Mouse (Mus musculus): ENCODE measurements around the gene Cdk2ap2. TPM values are rescaled to one million over a fixed set of nuclear protein-coding genes. Genes with fewer than 3 reads are reported as not detected.

The Cdk2ap2 gene
- polyA plus RNA-seq, 1 experiment, result 26.9 TPM

DNA sequence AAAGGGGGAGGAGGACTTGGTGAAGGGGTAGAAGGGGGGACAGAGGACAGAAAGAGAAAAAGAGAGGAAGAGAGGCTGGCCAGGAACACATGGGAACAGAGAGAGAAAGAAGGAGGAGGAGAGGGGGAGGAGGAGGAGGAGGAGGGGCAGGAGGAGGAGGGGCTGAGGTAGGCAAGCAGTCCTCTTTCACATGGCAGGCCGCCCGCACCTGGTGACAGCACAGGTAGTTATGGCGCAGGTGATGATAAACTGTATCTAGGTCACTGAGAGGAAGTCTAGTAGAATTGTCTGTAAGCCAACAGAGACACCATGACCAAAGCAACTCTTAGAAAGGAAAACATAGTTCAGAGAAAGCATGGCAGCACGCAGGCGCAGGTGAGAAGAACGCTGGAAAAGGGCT, 25.6 kb upstream of the Cdk2ap2 start:
- H3K9ac ChIP-seq (ENCODE audit: low read depth, poor library complexity, severe bottlenecking), result no peak overlapping the region
- H3K27ac ChIP-seq (ENCODE audit: insufficient read depth, low read length), result no peak overlapping the region
- H3K4me3 ChIP-seq (ENCODE audit: low read depth, low read length), result no peak overlapping the region
- no peak for TF ChIP-seq CTCF (IDR thresholded peaks at IDR 0.05; ENCODE audit: low read depth, low read length)
- TF ChIP-seq POLR2A (IDR thresholded peaks at IDR 0.05; ENCODE audit: insufficient read depth, low read length), result no peak
- TF ChIP-seq EP300 (IDR thresholded peaks at IDR 0.05; ENCODE audit: insufficient read depth, low read depth, low read length), result no peak
- H3K27me3 ChIP-seq (ENCODE audit: control insufficient read depth, insufficient read depth, low read length, poor library complexity, severe bottlenecking), result no peaks in the 10 kb centered on the region
- no peaks in the 10 kb centered on the region for H3K4me1 ChIP-seq (ENCODE audit: control insufficient read depth, insufficient read depth, low read length)
- 0 out of 2 replicates have a peak, but pooled peaks cover under 1% of the 10 kb centered on the region for H3K9me3 ChIP-seq (replicated peaks; ENCODE audit: control insufficient read depth, insufficient read depth, low read length, poor library complexity, severe bottlenecking)
- no peaks in the 10 kb centered on the region for H3K36me3 ChIP-seq (ENCODE audit: control insufficient read depth, insufficient read depth, low read length, poor library complexity, severe bottlenecking)

GRCm38 (mm10) chr19:4072706-4073424, 24.1 kb upstream of the Cdk2ap2 start:
- no peaks in the 10 kb centered on the region for H3K9me3 ChIP-seq (replicated peaks; ENCODE audit: control insufficient read depth, insufficient read depth, low read length, poor library complexity, severe bottlenecking)
- no peaks in the 10 kb centered on the region for H3K36me3 ChIP-seq (ENCODE audit: control insufficient read depth, insufficient read depth, low read length, poor library complexity, severe bottlenecking)
- H3K4me3 ChIP-seq (ENCODE audit: low read depth, low read length), result no peak overlapping the region
- H3K4me1 ChIP-seq (ENCODE audit: control insufficient read depth, insufficient read depth, low read length), result no peaks in the 10 kb centered on the region
- no peaks in the 10 kb centered on the region for H3K27me3 ChIP-seq (ENCODE audit: control insufficient read depth, insufficient read depth, low read length, poor library complexity, severe bottlenecking)
- no peak overlapping the region for H3K27ac ChIP-seq (ENCODE audit: insufficient read depth, low read length)
- no peak overlapping the region for H3K9ac ChIP-seq (ENCODE audit: low read depth, poor library complexity, severe bottlenecking)
- TF ChIP-seq POLR2A (IDR thresholded peaks at IDR 0.05; ENCODE audit: insufficient read depth, low read length) (no peak), EP300 (IDR thresholded peaks at IDR 0.05; ENCODE audit: insufficient read depth, low read depth, low read length) (no peak), CTCF (IDR thresholded peaks at IDR 0.05; ENCODE audit: low read depth, low read length) (no peak)

- TF ChIP-seq EP300 (IDR thresholded peaks at IDR 0.05; ENCODE audit: insufficient read depth, low read depth, low read length) (no peak), POLR2A (IDR thresholded peaks at IDR 0.05; ENCODE audit: insufficient read depth, low read length) (no peak), CTCF (IDR thresholded peaks at IDR 0.05; ENCODE audit: low read depth, low read length) (no peak)
- Histone ChIP-seq H3K9ac (ENCODE audit: low read depth, poor library complexity, severe bottlenecking) (no peak overlapping the region), H3K27me3 (ENCODE audit: control insufficient read depth, insufficient read depth, low read length, poor library complexity, severe bottlenecking) (no peaks in the 10 kb centered on the region), H3K4me1 (ENCODE audit: control insufficient read depth, insufficient read depth, low read length) (no peaks in the 10 kb centered on the region), H3K9me3 (replicated peaks; ENCODE audit: control insufficient read depth, insufficient read depth, low read length, poor library complexity, severe bottlenecking) (no peaks in the 10 kb centered on the region), H3K4me3 (ENCODE audit: low read depth, low read length) (no peak overlapping the region), H3K27ac (ENCODE audit: insufficient read depth, low read length) (no peak overlapping the region), H3K36me3 (ENCODE audit: control insufficient read depth, insufficient read depth, low read length, poor library complexity, severe bottlenecking) (no peaks in the 10 kb centered on the region)
These were observed 21.5 kb upstream of the Cdk2ap2 start for GRCm38 (mm10) chr19:4075531-4075930.

DNA sequence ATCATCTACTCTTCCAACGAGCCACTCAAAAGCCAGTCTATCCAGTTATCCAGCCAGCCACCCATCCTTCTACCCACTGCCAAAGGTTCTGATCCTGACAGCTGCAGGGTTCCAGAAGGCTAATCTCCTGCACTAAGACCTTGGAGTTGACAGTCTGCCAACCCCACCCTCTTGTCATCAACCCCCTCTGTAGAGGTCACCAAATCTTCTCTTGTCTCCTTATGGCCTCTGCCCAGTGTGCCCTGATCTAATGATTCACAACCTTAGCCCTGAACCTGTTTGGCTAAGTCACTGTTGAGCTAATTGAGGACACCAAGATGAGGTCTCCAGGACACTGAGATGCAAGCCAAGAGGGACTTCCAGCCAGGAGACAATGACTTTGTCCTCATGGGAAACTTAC, 17.4 kb upstream of the Cdk2ap2 start:
- Histone ChIP-seq H3K9me3 (replicated peaks; ENCODE audit: control insufficient read depth, insufficient read depth, low read length, poor library complexity, severe bottlenecking) (no peaks in the 10 kb centered on the region), H3K9ac (ENCODE audit: low read depth, poor library complexity, severe bottlenecking) (no peak overlapping the region), H3K27ac (ENCODE audit: insufficient read depth, low read length) (no peak overlapping the region), H3K27me3 (ENCODE audit: control insufficient read depth, insufficient read depth, low read length, poor library complexity, severe bottlenecking) (no peaks in the 10 kb centered on the region), H3K36me3 (ENCODE audit: control insufficient read depth, insufficient read depth, low read length, poor library complexity, severe bottlenecking) (no peaks in the 10 kb centered on the region), H3K4me1 (ENCODE audit: control insufficient read depth, insufficient read depth, low read length) (no peaks in the 10 kb centered on the region), H3K4me3 (ENCODE audit: low read depth, low read length) (no peak overlapping the region)
- no peak for TF ChIP-seq EP300 (IDR thresholded peaks at IDR 0.05; ENCODE audit: insufficient read depth, low read depth, low read length)
- no peak for TF ChIP-seq POLR2A (IDR thresholded peaks at IDR 0.05; ENCODE audit: insufficient read depth, low read length)
- TF ChIP-seq CTCF (IDR thresholded peaks at IDR 0.05; ENCODE audit: low read depth, low read length), result no peak

GRCm38 (mm10) chr19:4080511-4081009, 16.4 kb upstream of the Cdk2ap2 start:
- H3K27ac ChIP-seq (ENCODE audit: insufficient read depth, low read length), result no peak overlapping the region
- H3K4me1 ChIP-seq (ENCODE audit: control insufficient read depth, insufficient read depth, low read length), result no peaks in the 10 kb centered on the region
- H3K27me3 ChIP-seq (ENCODE audit: control insufficient read depth, insufficient read depth, low read length, poor library complexity, severe bottlenecking), result no peaks in the 10 kb centered on the region
- no peaks in the 10 kb centered on the region for H3K36me3 ChIP-seq (ENCODE audit: control insufficient read depth, insufficient read depth, low read length, poor library complexity, severe bottlenecking)
- no peak overlapping the region for H3K4me3 ChIP-seq (ENCODE audit: low read depth, low read length)
- no peak for TF ChIP-seq EP300 (IDR thresholded peaks at IDR 0.05; ENCODE audit: insufficient read depth, low read depth, low read length)
- TF ChIP-seq CTCF (IDR thresholded peaks at IDR 0.05; ENCODE audit: low read depth, low read length), result no peak
- no peak for TF ChIP-seq POLR2A (IDR thresholded peaks at IDR 0.05; ENCODE audit: insufficient read depth, low read length)
- no peaks in the 10 kb centered on the region for H3K9me3 ChIP-seq (replicated peaks; ENCODE audit: control insufficient read depth, insufficient read depth, low read length, poor library complexity, severe bottlenecking)
- H3K9ac ChIP-seq (ENCODE audit: low read depth, poor library complexity, severe bottlenecking), result no peak overlapping the region

GRCm38 (mm10) chr19:4081394-4081793, 15.6 kb upstream of the Cdk2ap2 start, which contains the start of gene Cabp2:
Cabp2 (plus strand) TSS chr19:4081578.
- Histone ChIP-seq H3K36me3 (ENCODE audit: control insufficient read depth, insufficient read depth, low read length, poor library complexity, severe bottlenecking) (no peaks in the 10 kb centered on the region), H3K27ac (ENCODE audit: insufficient read depth, low read length) (no peak within 1 kb of the TSS), H3K4me3 (ENCODE audit: low read depth, low read length) (no peak within 1 kb of the TSS), H3K27me3 (ENCODE audit: control insufficient read depth, insufficient read depth, low read length, poor library complexity, severe bottlenecking) (no peaks in the 10 kb centered on the region), H3K4me1 (ENCODE audit: control insufficient read depth, insufficient read depth, low read length) (no peaks in the 10 kb centered on the region), H3K9ac (ENCODE audit: low read depth, poor library complexity, severe bottlenecking) (no peak within 1 kb of the TSS), H3K9me3 (replicated peaks; ENCODE audit: control insufficient read depth, insufficient read depth, low read length, poor library complexity, severe bottlenecking) (no peaks in the 10 kb centered on the region)
- no peak for TF ChIP-seq EP300 (IDR thresholded peaks at IDR 0.05; ENCODE audit: insufficient read depth, low read depth, low read length)
- TF ChIP-seq POLR2A (IDR thresholded peaks at IDR 0.05; ENCODE audit: insufficient read depth, low read length), result no peak
- TF ChIP-seq CTCF (IDR thresholded peaks at IDR 0.05; ENCODE audit: low read depth, low read length), result no peak

Measured in ES-Bruce4 (cell line).